Mouse (Mus musculus) neural tube, embryonic 13.5 days (tissue): ENCODE measurements around the gene Tchhl1. TPM values are rescaled to one million over a fixed set of nuclear protein-coding genes. Genes with fewer than 3 reads are reported as not detected.

Experiments used
- ATAC-seq: fragments of 200-750 bp; cut with Nextera tagmentation; 2 replicates; pipeline ENCODE4 v1.8.0; 2017; ENCODE audit warnings: low read depth, mild to moderate bottlenecking, moderate TSS enrichment, moderate library complexity
- H3K27ac ChIP-seq: fragments of 300-500 bp; sonication (generic); replicated peaks from 2 replicates; pipeline ENCODE4 v1.5.1; 2015; ENCODE audit warnings: moderate library complexity, mild to moderate bottlenecking, inconsistent platforms
- H3K27me3 ChIP-seq: fragments of 300-500 bp; sonication (generic); 2 replicates; pipeline ENCODE4 v1.6.1; 2015; ENCODE audit warnings: mild to moderate bottlenecking, inconsistent platforms
- H3K36me3 ChIP-seq: fragments of 300-500 bp; sonication (generic); 2 replicates; pipeline ENCODE4 v1.6.1; 2015; ENCODE audit warnings: mild to moderate bottlenecking, inconsistent platforms
- H3K4me1 ChIP-seq: fragments of 300-500 bp; sonication (generic); replicated peaks from 2 replicates; pipeline ENCODE4 v1.6.1; 2015; ENCODE audit warnings: inconsistent platforms
- H3K4me2 ChIP-seq: fragments of 300-500 bp; sonication (generic); 2 replicates; pipeline ENCODE4 v1.6.1; 2015; ENCODE audit warnings: inconsistent platforms, mild to moderate bottlenecking, moderate library complexity
- H3K4me3 ChIP-seq: fragments of 300-500 bp; sonication (generic); 2 replicates; pipeline ENCODE4 v1.5.1; 2015; ENCODE audit warnings: mild to moderate bottlenecking, inconsistent platforms
- H3K9ac ChIP-seq: fragments of 300-500 bp; sonication (generic); 2 replicates; pipeline ENCODE4 v1.6.1; 2015; ENCODE audit warnings: moderate library complexity, mild to moderate bottlenecking, inconsistent platforms
- H3K9me3 ChIP-seq: fragments of 300-500 bp; sonication (generic); 2 replicates; pipeline ENCODE4 v1.6.1; 2016; ENCODE audit warnings: inconsistent platforms
- WGBS: fragments of 180-500 bp; shearing (Covaris S2); methylation state at CpG from one replicate; pipeline ENCODE4 v1.1.7; 2015; 5-methylcytosine and 5-hydroxymethylcytosine counted together
- microRNA-seq: library from miRNA; unstranded; fragments of <30 nt; microRNA quantifications from one replicate; pipeline ENCODE4, GENCODE M21; 2016
- polyA plus RNA-seq: library from polyadenylated mRNA; unstranded; fragments of >200 nt; fragmentation: Nextera tagmentation; extraction: Ambion mirVana; gene quantifications from 2 replicates; pipeline ENCODE4 v1.2.1, GENCODE M21; 2015

Tchhl1 gene
- polyA plus RNA-seq, 1 experiment from 2014 or later: not detected

DNA sequence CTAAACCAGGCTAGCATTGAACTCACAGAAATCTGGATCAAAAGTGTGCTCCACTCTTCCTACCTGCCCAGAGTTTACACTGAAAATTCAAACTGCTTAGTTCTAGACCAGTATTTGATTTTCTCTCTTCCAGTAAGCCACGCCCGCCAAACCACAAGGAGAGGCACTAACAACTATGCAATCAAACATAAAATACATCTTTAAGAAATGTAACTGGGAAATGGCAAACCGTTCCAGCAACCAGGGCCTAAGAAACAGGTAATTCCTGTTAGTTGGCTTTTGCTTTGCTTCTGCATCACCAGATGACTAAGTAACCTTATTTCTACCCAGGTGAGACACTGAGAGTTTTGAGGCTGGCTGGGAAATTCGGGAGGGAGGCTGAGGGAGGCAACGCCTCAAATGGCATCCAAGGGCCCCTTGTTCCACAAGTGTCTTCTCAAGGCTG, 38.3 kb downstream of the Tchhl1 start:
- H3K27ac ChIP-seq: no peak overlapping the region
- no peaks in the 10 kb centered on the region for H3K36me3 ChIP-seq
- H3K9ac ChIP-seq: no peak overlapping the region
- no peaks in the 10 kb centered on the region for H3K4me1 ChIP-seq
- no peak overlapping the region for H3K4me3 ChIP-seq
- no peaks in the 10 kb centered on the region for H3K27me3 ChIP-seq
- H3K9me3 ChIP-seq: peaks cover 6% of the 10 kb centered on the region; the same call in 1 of the 2 replicates
- WGBS: 72% methylated on average over 5 of the region's 5 CpGs
- ATAC-seq: no peak
- no peak overlapping the region for H3K4me2 ChIP-seq

DNA sequence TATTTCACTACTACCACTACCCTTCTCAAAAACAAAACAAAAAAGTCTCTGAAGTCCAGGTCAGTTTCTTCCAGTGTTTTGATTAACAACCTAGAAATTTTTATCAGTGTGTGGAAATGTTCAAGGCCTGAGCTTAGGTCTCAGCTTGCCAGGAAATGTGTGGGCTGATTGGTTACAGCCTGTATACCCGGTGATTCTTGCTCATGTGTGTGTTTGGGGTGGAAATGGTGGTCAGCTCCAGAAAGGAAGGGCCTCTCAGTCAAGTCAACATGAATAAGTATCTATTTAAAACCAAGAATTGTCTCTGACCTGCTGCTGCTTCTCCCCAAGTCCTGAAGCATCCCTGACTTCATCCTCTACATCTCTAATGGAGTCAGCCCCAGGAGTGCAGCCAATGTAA, 40.7 kb downstream of the Tchhl1 start:
- no peaks in the 10 kb centered on the region for H3K9me3 ChIP-seq
- no peaks in the 10 kb centered on the region for H3K27me3 ChIP-seq
- ATAC-seq: no peak
- no peak overlapping the region for H3K4me3 ChIP-seq
- H3K9ac ChIP-seq: no peak overlapping the region
- H3K4me2 ChIP-seq: no peak overlapping the region
- H3K36me3 ChIP-seq: no peaks in the 10 kb centered on the region
- 78% methylated on average over 1 of the region's 1 CpGs for WGBS
- no peak overlapping the region for H3K27ac ChIP-seq
- H3K4me1 ChIP-seq: no peaks in the 10 kb centered on the region

DNA sequence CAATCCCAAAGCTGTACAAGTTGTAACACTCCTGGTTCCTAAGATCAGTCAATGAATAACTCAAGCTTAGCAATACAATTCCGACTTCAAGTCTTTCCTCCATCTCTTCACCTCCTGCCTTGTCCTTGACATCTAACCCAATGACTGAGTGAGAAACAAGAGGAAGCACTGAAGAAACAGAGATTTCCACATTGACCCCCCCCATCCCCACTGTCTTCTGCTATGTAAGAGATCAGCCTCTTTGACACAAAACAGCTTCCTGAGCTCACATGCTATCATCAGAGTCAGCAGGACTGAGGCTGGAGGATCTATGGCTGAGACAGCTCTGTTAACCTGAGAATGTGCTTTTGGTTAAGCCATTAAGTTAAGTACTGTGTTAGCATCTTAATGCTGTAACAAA, 42.5 kb downstream of the Tchhl1 start:
- no peak overlapping the region for H3K9ac ChIP-seq
- no peaks in the 10 kb centered on the region for H3K9me3 ChIP-seq
- no peaks in the 10 kb centered on the region for H3K4me1 ChIP-seq
- H3K27me3 ChIP-seq: no peaks in the 10 kb centered on the region
- no peaks in the 10 kb centered on the region for H3K36me3 ChIP-seq
- no peak for ATAC-seq
- no peak overlapping the region for H3K4me3 ChIP-seq
- H3K4me2 ChIP-seq: no peak overlapping the region
- WGBS: 85% methylated on average over 1 of the region's 1 CpGs
- H3K27ac ChIP-seq: no peak overlapping the region

DNA sequence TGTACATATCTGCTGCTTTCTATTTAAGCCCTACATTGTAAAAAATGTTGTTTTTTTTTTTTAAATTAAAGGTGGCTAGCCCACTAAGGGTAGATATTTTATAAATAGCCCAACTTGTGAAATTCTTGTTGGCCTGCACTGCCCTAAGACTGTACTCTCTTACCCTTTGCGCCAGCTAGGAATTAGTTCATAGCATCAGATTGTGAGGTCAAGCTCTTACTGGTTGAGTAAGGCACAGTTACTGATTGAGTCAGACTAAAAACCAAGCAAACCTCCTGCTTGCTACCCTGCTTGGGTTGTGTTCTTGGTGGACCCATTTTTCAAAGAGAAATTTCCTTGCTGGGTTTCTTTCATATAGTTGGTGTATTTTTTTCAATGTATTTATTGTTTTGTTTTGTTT, 43.2 kb downstream of the Tchhl1 start:
- WGBS: 93% methylated on average over 1 of the region's 1 CpGs
- no peak for ATAC-seq

DNA sequence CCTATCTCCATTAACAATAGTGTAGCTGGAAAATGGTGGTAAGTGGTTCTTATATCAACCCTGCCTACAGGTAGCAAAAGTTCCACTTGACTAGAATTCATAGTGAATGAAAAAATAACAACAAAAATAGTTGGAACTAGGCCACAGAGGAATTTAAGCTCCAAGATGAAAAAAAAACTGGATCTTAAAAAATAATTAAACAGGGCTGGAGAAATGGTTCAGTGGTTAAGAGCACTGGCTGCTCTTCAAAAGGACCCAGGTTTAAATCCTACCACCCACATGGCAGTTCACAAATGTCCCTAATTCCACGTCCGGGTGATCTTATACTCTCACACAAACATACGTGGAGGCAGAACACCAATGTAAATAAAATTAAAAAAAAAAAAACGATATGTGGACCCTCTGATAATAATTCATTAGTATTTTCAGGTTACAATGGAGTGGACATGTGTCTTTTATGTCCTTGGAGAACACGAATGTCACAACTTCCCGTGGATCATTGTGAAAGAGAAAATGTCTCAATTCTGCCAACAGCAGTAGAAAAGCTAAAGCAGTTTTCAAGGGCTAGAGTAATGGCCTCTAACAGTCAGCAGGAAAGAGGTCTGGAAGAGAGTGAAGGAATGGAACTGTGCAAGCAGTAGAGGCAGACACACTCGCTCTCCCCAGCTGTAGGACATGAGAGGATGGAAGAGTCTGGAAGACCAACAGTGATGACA, 44.0 kb downstream of the Tchhl1 start:
- no peak overlapping the region for H3K4me3 ChIP-seq
- H3K4me1 ChIP-seq: no peaks in the 10 kb centered on the region
- no peak for ATAC-seq
- H3K27me3 ChIP-seq: no peaks in the 10 kb centered on the region
- no peak overlapping the region for H3K9ac ChIP-seq
- H3K27ac ChIP-seq: no peak overlapping the region
- no peak overlapping the region for H3K4me2 ChIP-seq
- H3K9me3 ChIP-seq: no peaks in the 10 kb centered on the region
- no peaks in the 10 kb centered on the region for H3K36me3 ChIP-seq
- 83% methylated on average over 7 of the region's 7 CpGs for WGBS

More for the DNA sequence above, 43.2 kb downstream of the Tchhl1 start:
- Histone ChIP-seq H3K9me3 (no peaks in the 10 kb centered on the region), H3K4me1 (no peaks in the 10 kb centered on the region), H3K36me3 (no peaks in the 10 kb centered on the region), H3K27ac (no peak overlapping the region), H3K4me2 (no peak overlapping the region), H3K4me3 (no peak overlapping the region), H3K9ac (no peak overlapping the region), H3K27me3 (no peaks in the 10 kb centered on the region)

DNA sequence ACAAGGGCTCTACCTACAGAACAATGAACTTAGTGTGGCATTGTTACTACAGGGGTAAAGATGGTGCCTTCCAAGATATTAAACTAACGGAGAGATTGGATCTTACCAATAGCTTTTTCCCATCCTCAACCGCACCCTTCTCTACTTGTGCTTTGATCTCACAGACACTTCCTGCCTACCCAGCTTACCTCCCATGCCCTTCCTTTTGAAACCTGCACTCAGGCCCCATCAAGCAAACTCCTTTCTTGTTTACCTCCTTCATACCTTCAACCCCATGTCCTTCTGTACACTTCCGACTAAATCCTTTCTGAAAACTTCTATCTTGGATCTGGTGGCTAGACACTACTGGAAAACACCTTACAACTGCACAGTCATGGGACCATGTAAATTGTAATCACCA, 46.1 kb downstream of the Tchhl1 start:
- H3K36me3 ChIP-seq: no peaks in the 10 kb centered on the region
- no peak overlapping the region for H3K4me3 ChIP-seq
- 94% methylated on average over 3 of the region's 3 CpGs for WGBS
- ATAC-seq: no peak
- no peak overlapping the region for H3K4me2 ChIP-seq
- peaks cover 3% of the 10 kb centered on the region; the same call in 1 of the 2 replicates for H3K27me3 ChIP-seq
- no peak overlapping the region for H3K27ac ChIP-seq
- H3K9me3 ChIP-seq: no peaks in the 10 kb centered on the region
- H3K9ac ChIP-seq: no peak overlapping the region
- no peaks in the 10 kb centered on the region for H3K4me1 ChIP-seq

DNA sequence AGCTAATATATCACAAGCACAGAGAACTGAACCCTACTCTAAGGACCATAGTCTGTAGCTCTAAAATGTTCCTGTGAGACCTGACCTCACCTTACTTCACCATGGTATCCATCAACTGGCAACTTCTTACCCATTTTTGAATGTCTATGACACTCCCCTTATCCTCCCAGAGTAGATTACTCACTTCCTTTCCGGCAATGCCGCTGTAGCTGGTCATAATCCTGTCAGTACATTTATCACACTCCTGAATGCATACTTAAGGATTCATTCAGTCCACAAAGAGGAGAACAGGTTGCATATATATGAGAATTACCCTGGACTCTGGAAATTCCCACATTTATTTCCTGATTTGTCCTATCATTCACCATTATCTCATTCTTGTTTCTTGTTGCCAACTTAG, 48.8 kb downstream of the Tchhl1 start:
- Histone ChIP-seq H3K4me3 (no peak overlapping the region), H3K27me3 (peaks cover 16% of the 10 kb centered on the region)
- no peak for ATAC-seq

DNA sequence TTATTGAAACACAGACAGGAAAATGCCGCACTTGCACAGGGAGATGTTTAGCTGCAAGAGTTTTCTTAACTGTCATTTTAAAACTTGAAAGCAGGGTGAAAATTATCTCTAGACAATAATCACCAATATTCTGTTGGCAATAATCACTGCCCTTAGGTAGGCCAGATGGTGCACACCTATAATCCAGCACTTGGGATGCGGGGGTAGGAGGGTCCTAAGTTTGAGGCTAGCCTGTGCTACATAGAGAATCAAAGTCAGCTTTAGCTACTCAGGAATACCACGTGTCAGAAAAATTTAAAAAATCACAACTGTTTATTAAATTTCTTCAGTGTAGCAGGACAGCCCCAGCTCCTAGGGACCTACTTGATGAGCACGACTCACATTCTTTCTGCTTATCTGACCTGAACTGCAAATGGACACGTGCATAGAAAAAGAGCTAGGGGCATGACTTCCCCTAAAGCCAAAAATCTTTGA, 51.3 kb downstream of the Tchhl1 start:
- Histone ChIP-seq H3K4me1 (peaks cover 9% of the 10 kb centered on the region), H3K4me2 (peak overlapping the region; percentile 67), H3K36me3 (no peaks in the 10 kb centered on the region), H3K27ac (no peak overlapping the region), H3K4me3 (no peak overlapping the region), H3K27me3 (peaks cover 16% of the 10 kb centered on the region), H3K9me3 (no peaks in the 10 kb centered on the region), H3K9ac (no peak overlapping the region)
- WGBS: 62% methylated on average over 5 of the region's 5 CpGs
- peak; percentile 59 for ATAC-seq

More for the DNA sequence above, 48.8 kb downstream of the Tchhl1 start:
- 72% methylated on average over 2 of the region's 2 CpGs for WGBS
- peaks cover 9% of the 10 kb centered on the region for H3K4me1 ChIP-seq
- no peaks in the 10 kb centered on the region for H3K9me3 ChIP-seq
- H3K27ac ChIP-seq: no peak overlapping the region
- no peak overlapping the region for H3K4me2 ChIP-seq
- H3K36me3 ChIP-seq: no peaks in the 10 kb centered on the region
- no peak overlapping the region for H3K9ac ChIP-seq

DNA sequence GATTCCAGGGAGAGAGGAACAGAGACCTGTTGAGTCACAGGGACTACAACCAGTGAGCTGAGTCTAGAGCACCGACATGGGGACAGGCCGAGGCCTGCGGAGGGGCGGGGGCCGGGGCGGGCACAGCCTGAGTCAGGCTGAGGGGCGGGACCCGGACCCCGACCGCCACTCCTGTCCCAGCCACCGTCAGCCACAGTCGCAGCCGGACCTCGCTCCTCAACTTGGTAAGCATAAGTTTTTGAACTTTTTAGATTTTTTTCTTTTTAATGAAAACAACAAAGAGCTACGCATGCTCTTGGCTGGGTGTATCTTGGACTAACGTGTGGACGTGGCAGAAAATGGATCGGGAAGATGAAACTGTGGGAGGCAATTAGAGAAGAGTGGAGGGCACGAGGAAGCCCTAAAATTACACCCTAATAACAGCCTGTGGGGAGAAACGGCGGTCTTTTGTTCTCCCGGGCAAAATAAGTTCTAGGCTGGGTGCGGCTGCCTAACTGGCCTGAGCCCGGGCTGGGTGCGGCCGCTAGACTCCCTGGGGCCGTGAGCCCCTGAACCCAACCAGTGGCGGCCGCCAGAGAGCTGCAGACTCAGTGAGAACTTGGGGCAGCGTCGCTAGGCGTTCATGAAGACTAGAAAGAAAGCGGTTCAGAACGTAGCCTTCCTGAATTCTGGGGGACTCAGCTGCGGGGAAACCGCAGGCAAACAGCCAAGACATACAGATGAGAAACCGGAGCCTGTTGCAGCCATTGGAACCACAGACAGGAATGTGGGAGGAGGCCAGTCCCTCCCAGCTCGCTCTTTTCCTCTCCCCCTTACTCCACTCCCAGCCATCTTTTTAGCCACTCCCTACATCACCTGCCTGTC, 52.0 kb downstream of the Tchhl1 start, which contains the start of gene S100a11:
S100a11 (plus strand) TSS at position 159 of the 864 bp plus-strand sequence.
- peaks cover 9% of the 10 kb centered on the region for H3K4me1 ChIP-seq
- H3K27me3 ChIP-seq: peaks cover 16% of the 10 kb centered on the region
- H3K4me2 ChIP-seq: peak within 1 kb of the TSS; percentile 67
- peak within 1 kb of the TSS; percentile 71 for H3K9ac ChIP-seq
- no peaks in the 10 kb centered on the region for H3K9me3 ChIP-seq
- WGBS: under 1% methylated on average over 37 of the region's 38 CpGs
- peak within 1 kb of the TSS; percentile 45 for H3K4me3 ChIP-seq
- H3K27ac ChIP-seq: peak within 1 kb of the TSS; percentile 59; the same call in 1 of the 2 replicates
- H3K36me3 ChIP-seq: no peaks in the 10 kb centered on the region
- peak; percentile 93 for ATAC-seq

Small RNAs within 50 kb of the gene (microRNA-seq; reads per million reads assigned to microRNA genes)
- gene Gm22752: not detected

Other genes with a start within 250 kb of the Tchhl1 start
- not detected in 2 replicates for gene Flg, start 195.2 kb upstream of the Tchhl1 start, polyA plus RNA-seq
- gene Hrnr, start 149.0 kb upstream of the Tchhl1 start, polyA plus RNA-seq: not detected in 2 replicates
- not detected in 2 replicates for gene Rptn, start 75.1 kb upstream of the Tchhl1 start, polyA plus RNA-seq
- 0.95 and 1.3 TPM in 2 replicates for gene Tchh, start 26.4 kb upstream of the Tchhl1 start, polyA plus RNA-seq
- gene S100a11, start 51.7 kb downstream of the Tchhl1 start, polyA plus RNA-seq: 312 and 319 TPM in 2 replicates
- 363 and 435 TPM in 2 replicates for gene S100a10, start 86.3 kb downstream of the Tchhl1 start, polyA plus RNA-seq
- gene Tdpoz2, start 183.9 kb downstream of the Tchhl1 start, polyA plus RNA-seq: not detected in 2 replicates
- gene Tdpoz1, start 207.6 kb downstream of the Tchhl1 start, polyA plus RNA-seq: not detected in 2 replicates
- not detected in 2 replicates for gene Gm37596, start 224.3 kb downstream of the Tchhl1 start, polyA plus RNA-seq